Mouse (Mus musculus) liver, embryonic 16.5 days (tissue): ENCODE measurements at regions not wholly inside any gene's neighbourhood (a gene's known extent, or its start where the extent isn't known, plus 50 kb on each side); places are given as distances from the start of the nearest gene placed in this dataset.

Experiments used
- ATAC-seq: fragments of 200-750 bp; cut with Nextera tagmentation; 2 replicates; pipeline ENCODE4 v1.8.0; 2017; ENCODE audit warnings: low read depth, mild to moderate bottlenecking, moderate number of reproducible peaks, moderate library complexity
- H3K27ac ChIP-seq: fragments of 300-500 bp; sonication (generic); 2 replicates; pipeline ENCODE4 v1.5.1; 2014; ENCODE audit warnings: mild to moderate bottlenecking, low read length
- H3K27me3 ChIP-seq: fragments of 300-500 bp; sonication (generic); 2 replicates; pipeline ENCODE4 v1.6.1; 2014; ENCODE audit warnings: low read depth, low read length, mixed read lengths; ENCODE audit not compliant: control insufficient read depth, insufficient read depth
- H3K36me3 ChIP-seq: fragments of 300-500 bp; sonication (generic); 2 replicates; pipeline ENCODE4 v1.6.1; 2014; ENCODE audit warnings: mild to moderate bottlenecking; ENCODE audit not compliant: control insufficient read depth, insufficient read depth
- H3K4me1 ChIP-seq: fragments of 300-500 bp; sonication (generic); 2 replicates; pipeline ENCODE4 v1.6.1; 2014; ENCODE audit warnings: low read depth, low read length, mixed read lengths; ENCODE audit not compliant: control insufficient read depth
- H3K4me2 ChIP-seq: fragments of 300-500 bp; sonication (generic); 2 replicates; pipeline ENCODE4 v1.6.1; 2014; ENCODE audit warnings: low read depth, low read length, mixed read lengths
- H3K4me3 ChIP-seq: fragments of 300-500 bp; sonication (generic); 2 replicates; pipeline ENCODE4 v1.5.1; 2014; ENCODE audit warnings: low read depth, mild to moderate bottlenecking, low read length
- H3K9ac ChIP-seq: fragments of 300-500 bp; sonication (generic); 2 replicates; pipeline ENCODE4 v1.6.1; 2014; ENCODE audit warnings: low read depth, low read length
- H3K9me3 ChIP-seq: fragments of 300-500 bp; sonication (generic); replicated peaks from 2 replicates; pipeline ENCODE4 v1.6.1; 2016; ENCODE audit warnings: low read length; ENCODE audit not compliant: control insufficient read depth
- WGBS: fragments of 180-500 bp; shearing (Covaris S2); extraction: QIAGEN DNeasy Blood & Tissue Kit; methylation state at CpG from one replicate; pipeline ENCODE4 v1.1.7; 2014; ENCODE audit not compliant: insufficient replicate concordance; 5-methylcytosine and 5-hydroxymethylcytosine counted together

DNA sequence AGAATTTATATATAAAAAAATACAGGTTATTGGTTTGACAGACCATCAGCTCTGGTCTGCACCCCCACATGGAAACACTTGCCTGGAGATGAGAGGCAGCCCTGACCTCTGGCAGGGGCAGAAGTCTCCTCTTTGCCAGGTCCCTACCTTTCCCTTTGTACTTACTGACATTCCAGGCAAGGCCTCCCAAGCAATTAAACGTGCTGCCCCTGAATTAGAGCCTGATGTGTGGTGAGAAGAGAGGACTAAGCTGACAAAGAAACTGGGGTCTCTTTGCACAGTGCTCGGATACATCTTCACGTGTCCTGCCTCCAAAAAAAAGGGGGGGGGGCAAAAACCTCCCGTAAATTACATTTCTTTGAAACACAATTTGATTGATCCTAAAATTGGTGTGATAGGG is 175.5 kb downstream of the Gas1 start:
- H3K27ac ChIP-seq = no peak overlapping the region
- no peaks in the 10 kb centered on the region for H3K9me3 ChIP-seq
- no peak overlapping the region for H3K4me3 ChIP-seq
- 51% methylated on average over 4 of the region's 4 CpGs for WGBS
- no peak for ATAC-seq
- no peaks in the 10 kb centered on the region for H3K27me3 ChIP-seq
- H3K36me3 ChIP-seq = no peaks in the 10 kb centered on the region
- no peak overlapping the region for H3K9ac ChIP-seq
- no peaks in the 10 kb centered on the region for H3K4me1 ChIP-seq
- H3K4me2 ChIP-seq = no peak overlapping the region

DNA sequence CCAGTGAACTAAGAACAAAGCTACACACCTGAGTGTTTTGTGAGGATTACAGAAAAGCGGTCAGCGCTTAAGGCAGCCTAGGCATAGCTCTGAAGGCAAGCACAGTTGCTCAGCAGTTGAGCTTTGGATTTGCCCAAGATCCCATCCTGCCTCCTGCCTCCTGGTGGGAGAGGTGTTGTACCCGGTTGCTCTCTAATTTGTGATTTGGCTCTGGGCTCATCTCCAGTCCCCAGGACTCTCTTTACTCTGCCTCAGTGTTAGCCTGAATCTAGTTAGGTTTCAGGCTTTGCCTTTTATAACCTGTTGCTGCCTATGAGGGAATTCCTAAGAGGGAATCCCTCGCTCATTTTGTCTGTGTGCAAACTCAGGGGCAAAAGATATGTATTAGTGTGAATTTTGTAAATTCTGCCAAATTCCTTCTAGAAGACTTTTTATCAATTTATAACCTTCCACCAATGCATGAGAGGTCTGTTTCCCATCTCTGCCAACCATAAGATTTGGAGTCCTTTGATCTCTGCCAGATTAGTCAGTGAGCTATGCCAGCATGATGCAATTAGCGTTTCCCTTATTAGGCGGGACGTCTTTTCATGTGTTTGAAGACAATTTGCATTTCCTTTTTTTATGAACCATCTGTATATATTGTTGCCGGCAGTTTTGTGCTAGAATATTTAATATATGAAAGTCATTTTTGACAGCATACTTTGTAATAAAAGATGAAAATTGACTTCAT is 176.4 kb downstream of the Gas1 start:
- Histone ChIP-seq H3K27ac (no peak overlapping the region), H3K36me3 (no peaks in the 10 kb centered on the region), H3K9ac (no peak overlapping the region), H3K4me1 (no peaks in the 10 kb centered on the region), H3K27me3 (no peaks in the 10 kb centered on the region), H3K4me2 (no peak overlapping the region), H3K4me3 (no peak overlapping the region), H3K9me3 (no peaks in the 10 kb centered on the region)
- no peak for ATAC-seq
- 47% methylated on average over 8 of the region's 8 CpGs for WGBS

DNA sequence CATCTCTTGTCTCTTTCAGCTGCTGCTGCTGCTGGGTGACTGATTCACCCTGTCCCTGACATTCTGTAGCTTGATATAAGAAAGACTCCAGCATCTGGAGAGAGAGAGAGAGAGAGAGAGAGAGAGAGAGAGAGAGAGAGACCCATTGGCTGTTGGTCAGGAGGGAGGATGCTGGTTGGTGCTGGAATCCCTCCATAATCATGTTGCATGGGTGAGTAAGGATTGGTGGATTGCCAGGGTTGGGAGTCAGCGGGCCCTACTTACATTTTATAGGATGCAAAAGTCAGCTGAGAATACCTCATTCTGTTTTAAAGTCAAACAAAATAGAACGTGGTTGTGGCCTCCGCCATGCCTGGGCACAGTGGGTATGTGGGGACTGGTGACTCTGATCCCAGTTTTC is 174.5 kb upstream of the Tut7 start:
- Histone ChIP-seq H3K4me2 (no peak overlapping the region), H3K27me3 (no peaks in the 10 kb centered on the region), H3K9ac (no peak overlapping the region), H3K36me3 (no peaks in the 10 kb centered on the region), H3K9me3 (no peaks in the 10 kb centered on the region), H3K4me1 (no peaks in the 10 kb centered on the region), H3K4me3 (no peak overlapping the region), H3K27ac (no peak overlapping the region)
- ATAC-seq = no peak
- WGBS = 73% methylated on average over 3 of the region's 3 CpGs

DNA sequence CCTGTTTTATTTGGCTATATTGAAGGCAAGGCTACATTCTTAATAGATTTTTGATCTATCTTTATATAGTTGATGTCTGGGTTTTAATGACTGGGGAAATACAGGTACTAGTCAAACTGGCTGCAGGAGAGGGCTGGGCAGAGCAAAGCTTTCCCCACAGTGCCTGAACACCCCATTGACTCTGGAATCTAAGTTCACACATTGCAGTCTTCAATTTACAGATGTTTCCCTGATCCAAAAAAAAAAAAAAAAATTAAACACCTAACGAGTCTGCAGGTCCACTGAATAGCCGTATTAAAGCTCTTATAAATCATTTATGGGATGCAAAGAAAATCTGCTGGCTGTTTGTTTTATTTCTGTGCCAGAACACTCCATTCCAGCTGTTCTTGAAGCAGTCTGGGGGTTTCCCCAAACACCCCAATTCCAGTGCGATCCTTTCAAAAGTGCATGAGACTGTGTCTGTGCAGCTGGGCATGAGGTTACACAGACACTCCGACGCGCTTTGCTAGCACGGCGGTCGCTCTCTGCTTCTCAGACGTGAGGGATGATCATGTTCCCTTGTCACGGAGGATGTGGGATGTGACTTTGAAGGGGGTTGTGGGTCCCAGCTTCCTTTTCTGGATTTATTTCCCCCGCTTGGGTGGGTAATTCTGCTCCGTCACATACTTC is 173.3 kb upstream of the Tut7 start:
- Histone ChIP-seq H3K27ac (no peak overlapping the region), H3K27me3 (no peaks in the 10 kb centered on the region), H3K4me2 (no peak overlapping the region), H3K9me3 (no peaks in the 10 kb centered on the region), H3K4me3 (no peak overlapping the region), H3K9ac (no peak overlapping the region), H3K4me1 (no peaks in the 10 kb centered on the region), H3K36me3 (no peaks in the 10 kb centered on the region)
- WGBS = 69% methylated on average over 13 of the region's 13 CpGs
- ATAC-seq = no peak

DNA sequence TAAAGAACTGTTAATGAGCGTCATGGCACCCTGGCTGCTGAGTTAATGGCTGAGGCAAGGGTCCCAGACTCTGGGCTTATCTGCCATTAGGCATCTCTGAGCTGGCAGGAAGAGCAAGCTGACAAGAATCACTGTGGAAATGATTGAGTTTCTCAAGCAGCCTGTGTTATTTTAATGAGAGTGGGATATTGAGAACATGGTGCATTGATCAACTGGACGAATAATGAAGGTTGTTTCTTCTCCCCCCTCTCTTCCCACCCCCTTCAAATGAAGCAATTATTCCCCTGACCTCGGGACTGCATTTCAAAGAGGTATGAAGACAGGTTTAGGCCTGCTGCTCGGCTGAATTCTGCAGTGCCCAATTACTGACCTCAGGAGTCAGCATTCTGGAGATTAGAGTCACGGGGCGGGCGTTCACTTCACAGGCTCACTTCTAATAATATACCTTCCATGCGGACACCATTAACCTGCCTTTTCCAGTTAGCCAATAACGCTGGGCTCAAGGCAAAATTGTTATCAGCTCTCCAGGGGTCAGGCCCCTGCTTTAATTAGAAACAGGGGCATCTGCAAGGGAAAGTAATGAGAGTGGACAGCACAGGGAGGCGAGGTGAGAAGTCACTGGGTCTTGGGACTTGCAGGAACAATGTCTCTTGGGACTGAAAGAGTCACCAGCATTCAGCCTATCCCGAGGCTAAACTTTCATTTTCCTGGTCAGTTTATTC is 170.0 kb upstream of the Tut7 start:
- no peak for ATAC-seq

DNA sequence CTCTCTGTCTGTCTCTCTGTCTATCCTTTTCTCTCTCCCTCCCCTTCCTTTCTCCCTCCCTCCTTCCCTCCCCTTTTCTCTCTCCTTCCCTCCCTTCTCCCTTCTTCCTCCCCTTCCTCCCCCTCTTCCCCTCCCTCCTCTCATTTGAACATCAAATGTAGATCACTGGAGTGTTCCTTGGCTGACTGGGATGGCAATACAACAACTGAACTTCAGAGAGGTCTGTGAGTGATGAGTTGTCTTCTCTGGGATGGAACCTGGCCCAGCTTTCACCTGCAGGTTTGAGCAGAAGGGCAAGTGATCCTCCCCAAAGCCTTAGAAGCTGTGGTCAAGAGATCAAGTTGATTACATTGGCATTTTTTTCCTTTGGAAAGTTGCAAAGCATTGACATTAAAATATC is 169.4 kb upstream of the Tut7 start:
- no peak overlapping the region for H3K4me2 ChIP-seq

More for the DNA sequence above, 170.0 kb upstream of the Tut7 start:
- no peaks in the 10 kb centered on the region for H3K4me1 ChIP-seq
- H3K27me3 ChIP-seq = no peaks in the 10 kb centered on the region
- no peaks in the 10 kb centered on the region for H3K36me3 ChIP-seq
- H3K9me3 ChIP-seq = no peaks in the 10 kb centered on the region
- no peak overlapping the region for H3K9ac ChIP-seq
- no peak overlapping the region for H3K4me2 ChIP-seq
- 57% methylated on average over 11 of the region's 11 CpGs for WGBS
- no peak overlapping the region for H3K4me3 ChIP-seq
- H3K27ac ChIP-seq = no peak overlapping the region

DNA sequence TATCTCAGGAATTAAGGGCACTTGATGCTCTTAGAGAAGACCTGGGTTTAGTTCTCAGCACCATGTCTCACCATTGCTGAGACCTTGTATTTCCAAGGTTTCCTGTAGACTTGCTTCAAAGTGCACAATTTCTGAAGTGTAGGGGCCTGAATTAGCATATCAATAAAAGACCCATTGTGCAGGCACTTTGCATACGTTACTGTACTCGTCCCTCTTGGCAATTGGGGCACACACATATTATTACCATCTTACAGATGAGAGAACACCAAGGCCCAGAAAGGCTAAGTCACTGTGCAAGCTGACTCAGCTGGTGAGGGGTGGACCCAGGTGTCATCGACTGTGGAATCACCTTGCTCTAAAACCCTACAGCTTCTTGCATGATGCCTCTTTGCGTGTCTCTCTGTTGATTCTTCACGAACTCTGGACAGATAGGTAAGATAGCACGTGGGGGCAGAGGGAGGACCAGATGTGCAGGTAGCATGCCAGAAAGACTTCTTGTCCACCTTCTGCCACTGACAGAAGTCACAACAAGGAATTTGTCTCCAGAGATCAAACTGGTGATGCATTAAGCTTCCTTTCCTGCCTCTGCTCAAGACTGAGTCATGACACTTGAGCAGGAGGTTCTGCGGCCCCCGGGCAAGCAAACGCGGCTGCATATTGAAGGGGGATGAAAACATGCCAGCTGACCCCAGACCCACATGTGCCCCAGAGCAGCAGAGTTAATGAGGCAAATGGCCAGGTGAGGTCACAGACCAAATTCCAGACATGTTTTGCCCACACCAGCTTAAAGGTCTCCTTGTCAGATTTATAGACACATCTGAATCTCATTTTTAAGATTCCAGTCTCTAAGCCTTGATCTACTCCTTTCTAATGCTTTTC is 167.7 kb upstream of the Tut7 start:
- Histone ChIP-seq H3K4me1 (no peaks in the 10 kb centered on the region), H3K4me2 (no peak overlapping the region), H3K27me3 (no peaks in the 10 kb centered on the region), H3K4me3 (no peak overlapping the region), H3K9ac (no peak overlapping the region), H3K9me3 (no peaks in the 10 kb centered on the region), H3K27ac (no peak overlapping the region), H3K36me3 (no peaks in the 10 kb centered on the region)
- no peak for ATAC-seq
- WGBS = 64% methylated on average over 10 of the region's 10 CpGs

More for the DNA sequence above, 169.4 kb upstream of the Tut7 start:
- no peaks in the 10 kb centered on the region for H3K27me3 ChIP-seq
- H3K36me3 ChIP-seq = no peaks in the 10 kb centered on the region
- no peaks in the 10 kb centered on the region for H3K9me3 ChIP-seq
- H3K9ac ChIP-seq = no peak overlapping the region
- no peak for ATAC-seq
- H3K4me1 ChIP-seq = no peaks in the 10 kb centered on the region
- H3K4me3 ChIP-seq = no peak overlapping the region
- no peak overlapping the region for H3K27ac ChIP-seq

DNA sequence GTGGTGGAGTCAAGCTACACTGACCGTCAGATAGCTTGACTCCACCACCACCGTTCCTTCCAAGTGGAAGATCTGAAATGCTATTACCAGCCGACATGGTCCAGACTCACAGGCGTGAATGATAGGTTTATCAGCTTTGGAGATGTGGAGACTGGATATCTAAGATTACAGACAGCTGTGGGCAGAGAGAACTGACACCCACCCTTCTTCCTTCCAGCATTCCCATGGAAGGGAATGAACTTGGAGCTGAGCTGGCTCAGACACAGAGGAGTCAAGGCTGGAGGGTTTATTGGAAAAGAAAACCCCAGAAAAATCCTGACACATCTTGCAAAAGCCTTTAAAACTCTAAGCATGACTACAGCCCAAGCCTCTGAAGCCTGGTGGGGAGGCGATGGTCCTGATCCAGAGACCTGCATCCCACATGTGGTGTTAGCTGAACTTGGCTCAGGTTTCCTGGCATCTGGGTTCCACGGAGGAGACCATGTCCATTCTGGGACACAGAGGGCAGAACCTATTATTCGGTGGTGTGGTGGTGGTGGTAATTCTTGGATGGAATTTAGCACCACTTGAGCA is 165.5 kb upstream of the Tut7 start:
- H3K27ac ChIP-seq = no peak overlapping the region
- H3K27me3 ChIP-seq = no peaks in the 10 kb centered on the region
- H3K9me3 ChIP-seq = no peaks in the 10 kb centered on the region
- no peak for ATAC-seq
- H3K4me1 ChIP-seq = no peaks in the 10 kb centered on the region
- no peak overlapping the region for H3K4me3 ChIP-seq
- 56% methylated on average over 7 of the region's 7 CpGs for WGBS
- H3K36me3 ChIP-seq = no peaks in the 10 kb centered on the region
- H3K9ac ChIP-seq = no peak overlapping the region
- no peak overlapping the region for H3K4me2 ChIP-seq
